Mouse (Mus musculus): Measurements from ENCODE around the gene Nid2. TPM values are rescaled to one million over a fixed set of nuclear protein-coding genes. Genes with fewer than 3 reads are reported as not detected.

Nid2 gene
- polyA plus RNA-seq, 1 experiment = 7.0 TPM

- no peaks in the 10 kb centered on the region; the same call in 1 of the 2 replicates for H3K36me3 ChIP-seq (ENCODE audit: control insufficient read depth, insufficient read depth, low read length)
- peak within 1 kb of the TSS; percentile 86 for H3K4me3 ChIP-seq (ENCODE audit: control insufficient read depth, low read depth, low read length)
- no peaks in the 10 kb centered on the region for H3K27me3 ChIP-seq (ENCODE audit: control insufficient read depth, insufficient read depth, low read length)
- TF ChIP-seq POLR2A (IDR thresholded peaks at IDR 0.05; ENCODE audit: control insufficient read depth, low read depth, low read length) (peak; percentile 69), CTCF (IDR thresholded peaks at IDR 0.05; ENCODE audit: control insufficient read depth, insufficient read depth, insufficient replicate concordance, low read depth, low read length) (no peak)
- no peaks in the 10 kb centered on the region for H3K4me1 ChIP-seq (ENCODE audit: control insufficient read depth, insufficient read depth, low read length)
- peak within 1 kb of the TSS; percentile 51; the same call in 1 of the 2 replicates for H3K27ac ChIP-seq (ENCODE audit: control insufficient read depth, insufficient read depth, low read depth, low read length)
Measured at GRCm38 (mm10) chr14:19823321-19824142, 72.5 kb downstream of the Nid2 start, which contains the start of gene Rtraf. Gene Rtraf, minus strand, starts transcription at chr14:19823824.

GRCm38 (mm10) chr14:19825481-19825880 lies 74.4 kb downstream of the Nid2 start:
- no peak for TF ChIP-seq POLR2A (IDR thresholded peaks at IDR 0.05; ENCODE audit: control insufficient read depth, low read depth, low read length)
- no peak for TF ChIP-seq CTCF (IDR thresholded peaks at IDR 0.05; ENCODE audit: control insufficient read depth, insufficient read depth, insufficient replicate concordance, low read depth, low read length)
- Histone ChIP-seq H3K27ac (ENCODE audit: control insufficient read depth, insufficient read depth, low read depth, low read length) (no peak overlapping the region), H3K4me1 (ENCODE audit: control insufficient read depth, insufficient read depth, low read length) (no peaks in the 10 kb centered on the region), H3K4me3 (ENCODE audit: control insufficient read depth, low read depth, low read length) (no peak overlapping the region), H3K27me3 (ENCODE audit: control insufficient read depth, insufficient read depth, low read length) (no peaks in the 10 kb centered on the region), H3K36me3 (ENCODE audit: control insufficient read depth, insufficient read depth, low read length) (no peaks in the 10 kb centered on the region)

DNA sequence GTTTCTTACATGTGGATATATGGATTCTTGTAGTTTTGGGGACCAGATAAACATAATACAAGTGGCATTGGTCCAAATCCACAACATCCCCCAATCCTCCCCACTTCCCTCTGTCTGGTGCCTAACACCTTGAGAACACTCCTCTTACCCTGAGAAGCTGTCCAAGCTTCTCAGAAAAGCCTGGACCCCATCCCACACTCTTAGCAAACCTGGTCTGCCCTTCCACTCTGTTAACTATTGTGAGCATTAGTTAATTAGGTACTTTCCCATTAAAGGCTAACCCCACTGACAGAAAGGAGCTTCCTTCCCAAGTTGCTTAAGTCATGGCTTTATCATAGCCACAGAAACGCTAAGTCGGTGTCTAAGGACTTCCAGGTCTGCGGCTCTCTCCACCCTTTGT lies 85.2 kb downstream of the Nid2 start:
- Histone ChIP-seq H3K4me1 (ENCODE audit: control insufficient read depth, insufficient read depth, low read length) (no peaks in the 10 kb centered on the region; the same call in 1 of the 2 replicates), H3K4me3 (ENCODE audit: control insufficient read depth, low read depth, low read length) (no peak overlapping the region), H3K27ac (ENCODE audit: control insufficient read depth, insufficient read depth, low read depth, low read length) (no peak overlapping the region), H3K27me3 (ENCODE audit: control insufficient read depth, insufficient read depth, low read length) (no peaks in the 10 kb centered on the region), H3K36me3 (ENCODE audit: control insufficient read depth, insufficient read depth, low read length) (no peaks in the 10 kb centered on the region)
- TF ChIP-seq CTCF (IDR thresholded peaks at IDR 0.05; ENCODE audit: control insufficient read depth, insufficient read depth, insufficient replicate concordance, low read depth, low read length) (no peak), POLR2A (IDR thresholded peaks at IDR 0.05; ENCODE audit: control insufficient read depth, low read depth, low read length) (no peak)

GRCm38 (mm10) chr14:19839600-19840332 lies 88.7 kb downstream of the Nid2 start:
- Histone ChIP-seq H3K36me3 (ENCODE audit: control insufficient read depth, insufficient read depth, low read length) (no peaks in the 10 kb centered on the region), H3K27me3 (ENCODE audit: control insufficient read depth, insufficient read depth, low read length) (no peaks in the 10 kb centered on the region), H3K4me1 (ENCODE audit: control insufficient read depth, insufficient read depth, low read length) (no peaks in the 10 kb centered on the region; the same call in 1 of the 2 replicates), H3K4me3 (ENCODE audit: control insufficient read depth, low read depth, low read length) (no peak overlapping the region; the same call in none of the 2 replicates), H3K27ac (ENCODE audit: control insufficient read depth, insufficient read depth, low read depth, low read length) (no peak overlapping the region)
- no peak for TF ChIP-seq POLR2A (IDR thresholded peaks at IDR 0.05; ENCODE audit: control insufficient read depth, low read depth, low read length)
- TF ChIP-seq CTCF (IDR thresholded peaks at IDR 0.05; ENCODE audit: control insufficient read depth, insufficient read depth, insufficient replicate concordance, low read depth, low read length) = no peak

- H3K27me3 ChIP-seq (ENCODE audit: control insufficient read depth, insufficient read depth, low read length) = no peaks in the 10 kb centered on the region
- no peaks in the 10 kb centered on the region for H3K4me1 ChIP-seq (ENCODE audit: control insufficient read depth, insufficient read depth, low read length)
- TF ChIP-seq CTCF (IDR thresholded peaks at IDR 0.05; ENCODE audit: control insufficient read depth, insufficient read depth, insufficient replicate concordance, low read depth, low read length) = no peak
- no peak for TF ChIP-seq POLR2A (IDR thresholded peaks at IDR 0.05; ENCODE audit: control insufficient read depth, low read depth, low read length)
- no peaks in the 10 kb centered on the region for H3K36me3 ChIP-seq (ENCODE audit: control insufficient read depth, insufficient read depth, low read length)
- no peak overlapping the region for H3K4me3 ChIP-seq (ENCODE audit: control insufficient read depth, low read depth, low read length)
- no peak overlapping the region for H3K27ac ChIP-seq (ENCODE audit: control insufficient read depth, insufficient read depth, low read depth, low read length)
Measured at GRCm38 (mm10) chr14:19853471-19853870, 102.4 kb downstream of the Nid2 start.

DNA sequence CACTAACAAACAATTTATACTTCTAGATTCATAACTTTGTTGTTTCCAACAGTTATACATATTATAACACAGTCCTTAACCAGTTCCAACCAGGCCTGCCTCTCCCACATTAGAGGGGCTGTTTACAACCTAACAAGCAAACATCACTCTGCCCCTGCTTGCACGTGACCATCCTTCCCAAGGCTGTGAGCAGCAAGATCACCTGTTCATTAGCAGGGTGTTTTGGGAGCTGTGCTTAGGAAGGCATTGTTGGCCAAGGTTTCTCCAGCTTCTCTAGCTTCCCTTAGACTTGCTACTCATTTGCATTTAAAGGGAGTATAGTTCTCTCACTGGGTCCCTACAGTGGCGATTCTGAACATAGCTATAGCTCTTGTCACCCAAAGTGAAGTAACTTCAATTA lies 107.2 kb downstream of the Nid2 start:
- no peaks in the 10 kb centered on the region for H3K36me3 ChIP-seq (ENCODE audit: control insufficient read depth, insufficient read depth, low read length)
- no peak for TF ChIP-seq POLR2A (IDR thresholded peaks at IDR 0.05; ENCODE audit: control insufficient read depth, low read depth, low read length)
- TF ChIP-seq CTCF (IDR thresholded peaks at IDR 0.05; ENCODE audit: control insufficient read depth, insufficient read depth, insufficient replicate concordance, low read depth, low read length) = no peak
- no peaks in the 10 kb centered on the region for H3K4me1 ChIP-seq (ENCODE audit: control insufficient read depth, insufficient read depth, low read length)
- no peak overlapping the region for H3K27ac ChIP-seq (ENCODE audit: control insufficient read depth, insufficient read depth, low read depth, low read length)
- H3K27me3 ChIP-seq (ENCODE audit: control insufficient read depth, insufficient read depth, low read length) = no peaks in the 10 kb centered on the region
- no peak overlapping the region for H3K4me3 ChIP-seq (ENCODE audit: control insufficient read depth, low read depth, low read length)
